Mouse (Mus musculus): ENCODE measurements around the gene Sec11a. TPM values are rescaled to one million over a fixed set of nuclear protein-coding genes. Genes with fewer than 3 reads are reported as not detected.

Sec11a gene
- total and polyA plus RNA-seq, 3 experiments, result 7.7 to 472 (median 177) TPM

DNA sequence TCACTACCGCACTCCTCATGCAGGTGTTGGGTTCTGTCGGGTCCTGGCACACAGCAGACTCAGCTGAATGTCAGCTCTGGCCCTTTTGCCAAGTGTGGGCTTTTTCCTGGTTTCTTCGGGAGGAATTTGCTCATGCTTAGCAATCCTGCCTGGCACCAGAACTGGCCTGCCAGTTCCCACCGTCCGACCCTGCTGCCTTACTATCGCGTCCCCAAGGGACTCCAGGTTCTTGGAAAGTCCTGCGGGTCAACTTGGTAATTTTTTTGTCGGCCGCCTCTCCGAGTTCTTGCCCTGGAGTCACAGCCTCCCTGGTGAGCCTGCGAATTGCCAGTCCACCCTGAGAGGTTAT, 45.0 kb upstream of the Sec11a start:
- DNase-seq (ENCODE audit: low spot score), result no peak
- no peak for ATAC-seq (ENCODE audit: extremely low read depth, insufficient number of reproducible peaks, low FRiP score, poor library complexity, severe bottlenecking)
- peaks cover 69% of the 10 kb centered on the region for H3K4me1 ChIP-seq (ENCODE audit: insufficient read depth, low read depth, low read length)

DNA sequence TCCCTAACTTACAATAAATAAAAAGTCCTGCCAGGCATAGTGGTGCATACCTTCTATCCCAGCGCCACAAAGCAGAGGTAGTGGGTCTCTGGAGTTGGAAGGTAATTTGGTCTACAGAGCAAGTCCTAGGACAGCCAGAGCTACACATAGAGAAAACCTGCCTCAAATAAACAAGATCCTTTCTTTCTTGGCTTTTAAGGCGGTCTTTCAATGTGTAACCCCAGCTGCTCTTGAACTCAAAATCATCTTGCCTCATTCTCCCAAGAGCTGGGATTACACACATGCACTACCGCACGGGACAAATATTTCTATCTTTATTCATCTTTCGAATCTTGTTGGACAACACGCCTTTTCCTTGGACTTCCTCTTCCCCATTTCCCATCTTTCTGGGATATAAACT, 44.5 kb upstream of the Sec11a start:
- no peaks in the 10 kb centered on the region for H3K27me3 ChIP-seq (ENCODE audit: insufficient read depth, low read length)
- no peak for ATAC-seq (ENCODE audit: extremely low read depth, insufficient number of reproducible peaks, low FRiP score, poor library complexity, severe bottlenecking)
- peaks cover 16% of the 10 kb centered on the region for H3K36me3 ChIP-seq (replicated peaks)
- H3K4me1 ChIP-seq (ENCODE audit: insufficient read depth, low read depth, low read length), result peaks cover 69% of the 10 kb centered on the region
- TF ChIP-seq CTCF (IDR thresholded peaks at IDR 0.05; ENCODE audit: low read depth, low read length) (no peak), TAL1 (conservative IDR thresholded peaks at IDR 0.05; ENCODE audit: low read depth, low read length) (no peak), GATA2 (IDR thresholded peaks at IDR 0.05; ENCODE audit: borderline replicate concordance, low read depth, low read length) (no peak), POLR2AphosphoS5 (IDR thresholded peaks at IDR 0.05; ENCODE audit: insufficient replicate concordance, low read depth, low read length) (no peak), GATA1 (IDR thresholded peaks at IDR 0.05; ENCODE audit: borderline replicate concordance, low read length) (no peak)
- peak overlapping the region; percentile 90 for H3K4me3 ChIP-seq (ENCODE audit: low read depth, low read length)
- no peak for DNase-seq (ENCODE audit: low spot score)
- H3K9me3 ChIP-seq (replicated peaks), result no peaks in the 10 kb centered on the region

More for the DNA sequence above, 45.0 kb upstream of the Sec11a start:
- Histone ChIP-seq H3K36me3 (replicated peaks) (peaks cover 16% of the 10 kb centered on the region), H3K9me3 (replicated peaks) (no peaks in the 10 kb centered on the region), H3K27me3 (ENCODE audit: insufficient read depth, low read length) (no peaks in the 10 kb centered on the region), H3K4me3 (ENCODE audit: low read depth, low read length) (peak overlapping the region; percentile 90)
- TF ChIP-seq GATA1 (IDR thresholded peaks at IDR 0.05; ENCODE audit: borderline replicate concordance, low read length) (no peak), CTCF (IDR thresholded peaks at IDR 0.05; ENCODE audit: low read depth, low read length) (no peak), POLR2AphosphoS5 (IDR thresholded peaks at IDR 0.05; ENCODE audit: insufficient replicate concordance, low read depth, low read length) (no peak), TAL1 (conservative IDR thresholded peaks at IDR 0.05; ENCODE audit: low read depth, low read length) (no peak), GATA2 (IDR thresholded peaks at IDR 0.05; ENCODE audit: borderline replicate concordance, low read depth, low read length) (no peak)

DNA sequence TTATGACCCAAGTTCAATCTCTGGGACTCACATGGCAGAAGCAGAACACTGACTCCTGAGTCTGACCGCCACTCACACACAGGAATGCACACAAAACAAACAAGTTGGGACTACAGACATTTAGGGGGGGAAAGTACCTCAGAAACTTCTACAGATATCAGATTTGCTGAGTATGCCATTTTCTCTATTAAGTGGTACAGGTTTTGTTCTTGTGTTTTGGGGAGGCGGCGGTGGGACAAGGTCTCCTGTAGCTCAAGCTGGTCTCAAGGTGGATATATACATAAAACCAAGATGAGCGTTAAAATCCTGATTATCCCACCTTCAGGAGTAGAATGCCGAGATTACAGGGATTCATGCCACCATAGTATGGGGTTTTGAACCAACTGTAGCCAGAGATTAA, 44.0 kb upstream of the Sec11a start:
- ATAC-seq (ENCODE audit: extremely low read depth, insufficient number of reproducible peaks, low FRiP score, poor library complexity, severe bottlenecking), result no peak
- Histone ChIP-seq H3K36me3 (replicated peaks) (peaks cover 16% of the 10 kb centered on the region), H3K4me3 (ENCODE audit: low read depth, low read length) (peak overlapping the region; percentile 90; the same call in 1 of the 2 replicates), H3K4me1 (ENCODE audit: insufficient read depth, low read depth, low read length) (peaks cover 70% of the 10 kb centered on the region), H3K9me3 (replicated peaks) (no peaks in the 10 kb centered on the region), H3K27me3 (ENCODE audit: insufficient read depth, low read length) (no peaks in the 10 kb centered on the region)
- no peak for DNase-seq (ENCODE audit: low spot score)
- TF ChIP-seq POLR2AphosphoS5 (IDR thresholded peaks at IDR 0.05; ENCODE audit: insufficient replicate concordance, low read depth, low read length) (no peak), TAL1 (conservative IDR thresholded peaks at IDR 0.05; ENCODE audit: low read depth, low read length) (no peak), GATA1 (IDR thresholded peaks at IDR 0.05; ENCODE audit: borderline replicate concordance, low read length) (no peak), CTCF (IDR thresholded peaks at IDR 0.05; ENCODE audit: low read depth, low read length) (no peak), GATA2 (IDR thresholded peaks at IDR 0.05; ENCODE audit: borderline replicate concordance, low read depth, low read length) (no peak)

DNA sequence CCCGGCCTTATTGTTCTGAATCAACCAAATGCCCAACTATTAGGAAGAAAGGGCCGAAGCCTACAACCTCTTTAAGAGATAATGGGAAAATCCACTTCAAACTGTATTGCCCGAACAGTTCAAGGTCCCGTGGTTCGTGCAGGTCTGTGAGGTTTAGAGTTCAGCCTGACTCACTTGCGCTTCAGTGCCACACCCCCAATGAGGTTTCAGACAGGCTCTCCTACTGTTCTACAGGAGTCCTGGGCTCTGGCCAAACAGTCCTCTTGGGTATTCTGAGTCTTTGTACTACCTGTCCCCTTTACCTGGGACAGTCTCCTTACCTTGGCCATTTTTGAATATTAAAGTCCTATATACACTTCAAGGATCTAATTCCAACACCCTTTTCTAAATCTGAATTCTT, 42.7 kb upstream of the Sec11a start:
- Histone ChIP-seq H3K4me3 (ENCODE audit: low read depth, low read length) (no peak overlapping the region), H3K27me3 (ENCODE audit: insufficient read depth, low read length) (no peaks in the 10 kb centered on the region), H3K36me3 (replicated peaks) (peaks cover 16% of the 10 kb centered on the region), H3K9me3 (replicated peaks) (no peaks in the 10 kb centered on the region), H3K4me1 (ENCODE audit: insufficient read depth, low read depth, low read length) (peaks cover 68% of the 10 kb centered on the region)
- TF ChIP-seq TAL1 (conservative IDR thresholded peaks at IDR 0.05; ENCODE audit: low read depth, low read length), result no peak
- TF ChIP-seq CTCF (IDR thresholded peaks at IDR 0.05; ENCODE audit: low read depth, low read length), result no peak
- no peak for TF ChIP-seq POLR2AphosphoS5 (IDR thresholded peaks at IDR 0.05; ENCODE audit: insufficient replicate concordance, low read depth, low read length)
- TF ChIP-seq GATA2 (IDR thresholded peaks at IDR 0.05; ENCODE audit: borderline replicate concordance, low read depth, low read length), result no peak
- no peak for TF ChIP-seq GATA1 (IDR thresholded peaks at IDR 0.05; ENCODE audit: borderline replicate concordance, low read length)
- DNase-seq (ENCODE audit: low spot score) (no peak), ATAC-seq (ENCODE audit: extremely low read depth, insufficient number of reproducible peaks, low FRiP score, poor library complexity, severe bottlenecking) (no peak)

DNA sequence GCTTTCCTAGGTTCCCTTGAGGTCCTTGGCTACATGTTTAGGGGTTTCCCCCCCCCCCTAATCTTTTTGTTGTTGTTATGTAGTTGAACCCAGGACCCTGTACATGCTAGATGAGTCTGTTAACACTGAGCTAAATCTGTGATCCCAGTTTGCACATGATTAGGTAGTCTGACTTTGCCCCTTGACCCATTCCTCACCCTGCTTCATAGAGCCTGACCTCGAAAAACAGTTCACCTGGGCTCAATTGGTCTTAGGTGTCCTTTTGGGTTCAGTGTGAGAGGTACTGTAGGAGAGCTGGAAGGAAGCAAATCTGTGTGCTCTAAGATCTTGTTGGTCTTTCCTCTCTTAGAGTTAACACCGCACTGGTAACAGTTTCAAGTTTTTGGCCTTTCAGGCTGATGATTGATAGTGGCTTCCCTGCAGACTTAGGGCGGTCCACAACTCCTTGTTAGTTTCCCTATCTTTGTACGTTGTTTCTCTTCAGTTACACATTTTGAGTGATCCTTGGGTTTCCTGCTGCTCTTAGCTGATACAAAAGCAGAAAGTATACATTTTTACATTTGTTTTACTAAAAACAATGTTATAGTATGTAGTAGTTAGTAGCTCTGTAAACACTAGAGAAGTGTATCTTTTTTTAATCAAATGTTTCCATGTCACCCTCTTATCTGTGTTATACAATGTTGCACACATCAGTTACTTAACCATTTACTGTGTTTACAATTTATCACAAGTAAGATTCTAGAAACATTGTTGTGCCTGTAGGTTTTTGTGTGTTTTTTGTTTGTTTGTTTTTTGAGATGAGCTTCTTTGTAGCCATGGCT, 40.4 kb upstream of the Sec11a start:
- Histone ChIP-seq H3K9me3 (replicated peaks) (no peaks in the 10 kb centered on the region), H3K4me1 (ENCODE audit: insufficient read depth, low read depth, low read length) (peaks cover 78% of the 10 kb centered on the region), H3K36me3 (replicated peaks) (peaks cover 16% of the 10 kb centered on the region), H3K27me3 (ENCODE audit: insufficient read depth, low read length) (no peaks in the 10 kb centered on the region), H3K4me3 (ENCODE audit: low read depth, low read length) (no peak overlapping the region; the same call in 1 of the 2 replicates)
- ATAC-seq (ENCODE audit: extremely low read depth, insufficient number of reproducible peaks, low FRiP score, poor library complexity, severe bottlenecking), result no peak
- TF ChIP-seq GATA1 (IDR thresholded peaks at IDR 0.05; ENCODE audit: borderline replicate concordance, low read length) (no peak), POLR2AphosphoS5 (IDR thresholded peaks at IDR 0.05; ENCODE audit: insufficient replicate concordance, low read depth, low read length) (no peak), GATA2 (IDR thresholded peaks at IDR 0.05; ENCODE audit: borderline replicate concordance, low read depth, low read length) (no peak), TAL1 (conservative IDR thresholded peaks at IDR 0.05; ENCODE audit: low read depth, low read length) (no peak)
- no peak for DNase-seq (ENCODE audit: low spot score)

DNA sequence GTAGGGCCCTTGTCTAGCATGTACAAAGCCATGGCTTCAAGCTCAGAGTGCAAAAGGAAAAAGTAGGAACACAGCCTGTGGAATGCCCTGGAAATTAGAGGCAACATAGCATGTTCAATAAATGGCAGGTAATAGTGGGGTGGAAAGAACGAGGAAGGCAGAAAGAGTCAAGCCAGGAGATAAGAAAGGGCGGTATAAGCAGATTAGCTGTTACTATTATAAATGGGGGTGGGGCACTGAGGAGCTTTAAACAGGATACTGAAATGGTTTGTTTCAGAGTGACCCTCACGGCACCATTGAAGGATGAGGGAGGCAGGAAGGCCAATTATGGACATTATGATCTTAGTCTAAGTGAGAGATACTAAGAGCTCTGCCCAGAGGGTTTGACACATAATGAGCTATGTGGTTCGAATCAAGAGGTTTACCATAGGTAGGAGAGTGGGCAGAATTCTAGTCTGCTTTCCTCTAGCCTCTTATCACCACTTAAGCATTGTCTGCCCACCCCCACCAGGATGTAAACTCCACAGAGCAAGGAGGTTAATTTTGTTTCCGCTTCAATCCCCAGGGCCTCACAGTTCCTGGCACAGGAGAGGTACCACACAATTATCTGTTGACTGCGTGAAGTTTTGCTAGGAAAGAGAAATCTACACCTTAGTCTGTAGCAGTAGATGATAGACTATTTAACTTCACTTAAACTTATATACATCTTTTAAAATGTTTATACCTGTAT, 39.0 kb upstream of the Sec11a start:
- peaks cover 78% of the 10 kb centered on the region for H3K4me1 ChIP-seq (ENCODE audit: insufficient read depth, low read depth, low read length)
- peak; percentile 22 for DNase-seq (ENCODE audit: low spot score)
- no peaks in the 10 kb centered on the region for H3K27me3 ChIP-seq (ENCODE audit: insufficient read depth, low read length)
- peak; percentile 58 for ATAC-seq (ENCODE audit: extremely low read depth, insufficient number of reproducible peaks, low FRiP score, poor library complexity, severe bottlenecking)
- H3K4me3 ChIP-seq (ENCODE audit: low read depth, low read length), result no peak overlapping the region; the same call in 1 of the 2 replicates
- no peaks in the 10 kb centered on the region for H3K9me3 ChIP-seq (replicated peaks)
- TF ChIP-seq POLR2AphosphoS5 (IDR thresholded peaks at IDR 0.05; ENCODE audit: insufficient replicate concordance, low read depth, low read length), result no peak
- TF ChIP-seq CTCF (IDR thresholded peaks at IDR 0.05; ENCODE audit: low read depth, low read length), result no peak
- no peak for TF ChIP-seq GATA1 (IDR thresholded peaks at IDR 0.05; ENCODE audit: borderline replicate concordance, low read length)
- no peak; the same call in 1 of the 2 replicates for TF ChIP-seq TAL1 (conservative IDR thresholded peaks at IDR 0.05; ENCODE audit: low read depth, low read length)
- no peak for TF ChIP-seq GATA2 (IDR thresholded peaks at IDR 0.05; ENCODE audit: borderline replicate concordance, low read depth, low read length)
- peaks cover 15% of the 10 kb centered on the region for H3K36me3 ChIP-seq (replicated peaks)

Measured in G1E (cell line).